Mouse (Mus musculus) kidney, embryonic 14.5 days (tissue): ENCODE data around the gene P2ry1. TPM values are rescaled to one million over a fixed set of nuclear protein-coding genes. Genes with fewer than 3 reads are reported as not detected.

Experiments
- ATAC-seq: fragments of 200-750 bp; cut with Nextera tagmentation; 2 replicates; pipeline ENCODE4 v1.8.0; 2017; ENCODE audit warnings: moderate number of reproducible peaks, mild to moderate bottlenecking, moderate TSS enrichment, moderate library complexity; ENCODE audit not compliant: low FRiP score, low TSS enrichment
- H3K27ac ChIP-seq: fragments of 300-500 bp; sonication (generic); 2 replicates; pipeline ENCODE4 v1.5.1; 2014; ENCODE audit warnings: low read depth, mild to moderate bottlenecking, low read length, moderate library complexity, mixed read lengths
- H3K27me3 ChIP-seq: fragments of 300-500 bp; sonication (generic); 2 replicates; pipeline ENCODE4 v1.6.1; 2014; ENCODE audit warnings: mild to moderate bottlenecking, low read length; ENCODE audit not compliant: control insufficient read depth, insufficient read depth
- H3K36me3 ChIP-seq: fragments of 300-500 bp; sonication (generic); 2 replicates; pipeline ENCODE4 v1.6.1; 2014; ENCODE audit warnings: low read length, mixed read lengths; ENCODE audit not compliant: control insufficient read depth, insufficient read depth
- H3K4me1 ChIP-seq: fragments of 300-500 bp; sonication (generic); 2 replicates; pipeline ENCODE4 v1.6.1; 2014; ENCODE audit warnings: low read length, mixed read lengths; ENCODE audit not compliant: control insufficient read depth, insufficient read depth
- H3K4me2 ChIP-seq: fragments of 300-500 bp; sonication (generic); replicated peaks from 2 replicates; pipeline ENCODE4 v1.6.1; 2014; ENCODE audit warnings: low read depth, mild to moderate bottlenecking, low read length
- H3K4me3 ChIP-seq: fragments of 300-500 bp; sonication (generic); 2 replicates; pipeline ENCODE4 v1.5.1; 2014; ENCODE audit warnings: mild to moderate bottlenecking, low read length
- H3K9ac ChIP-seq: fragments of 300-500 bp; sonication (generic); 2 replicates; pipeline ENCODE4 v1.6.1; 2014; ENCODE audit warnings: low read depth, mild to moderate bottlenecking, low read length, moderate library complexity
- H3K9me3 ChIP-seq: fragments of 300-500 bp; sonication (generic); 2 replicates; pipeline ENCODE4 v1.6.1; 2016; ENCODE audit warnings: low read length; ENCODE audit not compliant: control insufficient read depth
- WGBS: fragments of 180-500 bp; shearing (Covaris S2); extraction: QIAGEN DNeasy Blood & Tissue Kit; methylation state at CpG from one replicate; pipeline ENCODE4 v1.1.7; 2014; 5-methylcytosine and 5-hydroxymethylcytosine counted together
- polyA plus RNA-seq: library from polyadenylated mRNA; unstranded; fragments of >200 nt; fragmentation: Nextera tagmentation; extraction: Ambion mirVana; gene quantifications from 2 replicates; pipeline ENCODE4 v1.2.1, GENCODE M21; 2014

The P2ry1 gene
- polyA plus RNA-seq, 1 experiment from 2014 or later, result 2.6 TPM

GRCm38 (mm10) chr3:61049976-61050672 lies 47.5 kb downstream of the P2ry1 start:
- Histone ChIP-seq H3K4me2 (no peak overlapping the region), H3K27me3 (no peaks in the 10 kb centered on the region), H3K9ac (no peak overlapping the region), H3K27ac (no peak overlapping the region), H3K36me3 (no peaks in the 10 kb centered on the region), H3K4me1 (no peaks in the 10 kb centered on the region), H3K9me3 (no peaks in the 10 kb centered on the region), H3K4me3 (no peak overlapping the region)
- no peak for ATAC-seq
- 85% methylated on average over 3 of the region's 3 CpGs for WGBS
